Mouse (Mus musculus): Measurements from ENCODE around the gene Gnpat.

Gene Gnpat

DNA sequence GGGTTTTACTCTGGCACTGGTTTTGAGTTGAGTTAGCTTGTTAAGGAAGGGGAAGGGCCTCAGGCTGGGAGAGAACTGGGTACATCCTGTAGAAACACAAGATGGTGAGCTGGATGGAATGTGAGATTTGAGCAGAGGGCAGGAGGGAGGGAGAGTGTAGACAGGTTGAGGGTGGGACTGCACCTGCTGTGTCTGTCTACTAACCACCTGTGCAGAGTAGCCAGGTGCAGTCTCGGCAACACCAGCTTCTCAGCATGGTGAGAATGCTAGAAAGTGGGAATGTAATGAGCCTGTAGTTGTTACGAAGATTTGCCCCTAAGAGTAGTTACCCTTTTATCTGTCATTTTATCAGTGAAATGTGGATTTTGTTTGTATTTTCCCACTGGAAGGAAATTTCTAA, 42.6 kb downstream of the Gnpat start:
- DNase-seq, result no peak

DNA sequence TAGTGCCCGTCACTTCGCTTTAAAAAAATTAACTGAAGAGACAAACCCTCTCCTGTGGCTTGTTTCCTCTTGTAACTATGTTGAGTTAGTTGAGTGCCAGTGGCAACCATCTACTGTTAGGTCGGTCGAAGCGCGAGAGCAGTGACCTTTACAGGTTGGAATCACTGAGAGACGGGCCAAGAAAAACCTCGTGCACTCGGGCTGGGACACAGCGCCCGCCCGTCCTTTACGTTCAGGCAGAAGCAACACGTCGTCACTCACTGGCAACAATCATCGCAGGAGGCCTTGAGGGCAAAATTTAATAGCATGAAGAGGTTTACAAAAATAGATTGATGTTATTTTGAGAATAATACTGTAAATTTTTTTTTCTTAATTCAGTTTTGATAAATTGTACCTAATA, 47.1 kb downstream of the Gnpat start:
- peak in 1 of 2 experiments; percentile 29 for DNase-seq

DNA sequence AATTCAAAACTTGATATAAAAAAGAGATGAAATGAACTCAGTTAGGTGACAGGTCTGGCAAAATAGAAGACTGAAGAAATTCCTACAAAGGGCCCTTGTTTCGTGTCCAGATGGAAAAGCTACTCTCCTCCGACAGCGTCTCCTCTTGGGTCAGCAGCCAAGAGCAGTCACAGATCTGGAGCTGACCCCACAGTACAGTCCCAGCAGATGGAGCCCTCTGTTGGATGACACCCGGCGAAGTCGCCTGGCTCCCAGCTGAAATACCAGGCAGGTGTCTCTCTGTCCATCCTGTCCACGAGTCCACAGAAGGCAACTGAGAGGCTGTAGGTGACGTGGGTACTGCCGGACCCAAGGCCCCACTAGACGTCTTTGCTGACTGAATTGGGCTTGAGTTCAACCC, 47.5 kb downstream of the Gnpat start:
- peak; percentile 83 to 92 for DNase-seq

DNA sequence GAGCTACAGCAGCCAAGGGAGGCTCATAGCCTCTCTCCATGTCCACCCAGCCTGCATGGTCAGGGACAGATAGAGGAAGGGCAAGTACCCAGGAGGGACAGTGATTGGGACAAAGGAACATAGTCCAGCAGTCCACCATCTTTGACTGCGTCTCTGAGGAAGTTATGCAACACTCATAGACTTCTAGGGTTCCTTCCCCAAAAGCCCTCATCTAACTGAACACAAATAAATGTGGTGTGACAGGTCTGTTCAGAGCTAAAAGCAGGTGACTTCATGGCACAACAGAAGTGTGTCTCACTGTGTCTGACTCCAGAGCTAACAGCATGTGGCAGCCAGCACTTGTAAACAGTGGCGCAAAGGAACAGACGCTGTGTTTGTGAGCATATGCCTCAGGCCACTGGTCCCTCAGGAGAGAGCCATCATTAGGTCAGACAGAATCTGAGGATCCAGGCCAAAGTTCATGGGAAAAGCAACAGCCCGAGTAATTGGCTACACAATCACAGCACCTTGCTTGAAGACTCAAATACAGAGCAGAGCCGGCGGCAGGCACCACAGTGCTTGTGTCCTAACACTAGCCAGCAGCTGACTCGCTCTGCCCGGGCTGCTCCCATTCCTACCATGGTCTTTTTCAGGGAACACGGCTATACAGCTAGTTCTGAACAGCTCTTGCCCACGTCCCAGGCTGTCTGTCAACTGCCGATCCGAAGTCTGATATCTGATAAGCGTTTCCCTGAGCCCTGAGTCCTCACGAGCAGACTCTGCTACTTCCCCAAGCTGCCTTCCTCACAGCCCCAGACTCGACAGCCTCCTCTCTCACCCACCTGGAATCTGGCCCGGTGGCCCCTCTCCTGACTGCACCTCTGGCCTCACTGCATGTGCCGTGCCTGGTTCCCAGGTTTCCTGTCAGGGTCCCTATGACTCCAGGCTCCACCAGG, 49.4 kb downstream of the Gnpat start:
- peak in 1 of 2 experiments; percentile 38 for DNase-seq

DNA sequence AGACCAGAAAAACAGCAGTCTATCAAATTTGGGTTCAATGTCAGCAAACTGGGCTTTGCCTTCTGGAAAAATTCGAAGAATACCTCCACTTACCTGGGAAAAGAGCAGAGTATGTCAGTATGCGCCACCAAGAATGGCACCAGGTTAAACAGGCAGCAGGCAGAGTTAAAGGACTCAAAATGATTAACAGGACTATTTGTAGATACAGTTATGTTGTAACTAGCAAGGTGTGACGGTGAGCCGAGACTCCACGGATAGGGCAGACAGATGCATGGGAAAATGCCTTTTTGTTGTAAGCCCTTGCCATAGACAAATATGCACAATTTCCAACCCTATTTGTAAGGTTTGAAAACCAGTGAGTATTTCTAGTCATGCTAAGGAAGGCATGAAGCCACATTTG, 51.2 kb downstream of the Gnpat start:
- DNase-seq, result no peak

DNA sequence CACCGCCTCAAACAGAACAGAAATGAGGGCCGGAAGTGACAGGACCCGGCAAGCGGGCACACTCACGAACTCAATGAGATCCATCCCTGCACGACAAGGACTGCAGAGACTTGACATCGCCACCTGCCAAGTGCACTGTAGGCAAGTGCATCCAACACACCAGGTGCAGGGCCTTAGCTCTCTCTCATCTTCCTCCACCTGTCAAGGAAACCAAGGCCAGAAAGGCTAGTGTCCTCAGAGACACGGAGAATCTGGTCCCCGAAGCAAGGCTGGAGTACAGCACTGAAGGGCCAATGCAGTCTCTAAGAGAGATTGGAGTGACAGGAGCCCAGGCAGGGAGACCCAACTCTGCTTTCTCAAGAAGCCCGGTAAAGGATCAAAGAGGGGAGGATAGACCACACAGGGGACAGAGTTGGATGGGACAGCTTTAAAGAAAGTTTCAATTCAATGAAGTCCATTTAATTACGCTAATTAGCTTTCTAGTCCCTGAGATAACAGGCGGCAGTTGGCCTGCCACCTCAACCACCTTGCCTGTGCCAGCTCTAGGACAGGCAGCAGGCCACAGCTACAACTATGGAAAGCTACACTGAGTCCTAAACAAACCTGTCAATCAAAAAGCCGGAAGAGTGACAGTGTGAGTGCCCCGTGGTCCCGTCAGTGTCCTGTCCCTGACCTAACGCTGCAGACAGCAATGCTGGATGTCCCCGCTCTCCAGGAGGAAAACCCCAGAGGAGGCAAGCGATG, 55.1 kb downstream of the Gnpat start:
- peak; percentile 56 to 65 for DNase-seq

DNA sequence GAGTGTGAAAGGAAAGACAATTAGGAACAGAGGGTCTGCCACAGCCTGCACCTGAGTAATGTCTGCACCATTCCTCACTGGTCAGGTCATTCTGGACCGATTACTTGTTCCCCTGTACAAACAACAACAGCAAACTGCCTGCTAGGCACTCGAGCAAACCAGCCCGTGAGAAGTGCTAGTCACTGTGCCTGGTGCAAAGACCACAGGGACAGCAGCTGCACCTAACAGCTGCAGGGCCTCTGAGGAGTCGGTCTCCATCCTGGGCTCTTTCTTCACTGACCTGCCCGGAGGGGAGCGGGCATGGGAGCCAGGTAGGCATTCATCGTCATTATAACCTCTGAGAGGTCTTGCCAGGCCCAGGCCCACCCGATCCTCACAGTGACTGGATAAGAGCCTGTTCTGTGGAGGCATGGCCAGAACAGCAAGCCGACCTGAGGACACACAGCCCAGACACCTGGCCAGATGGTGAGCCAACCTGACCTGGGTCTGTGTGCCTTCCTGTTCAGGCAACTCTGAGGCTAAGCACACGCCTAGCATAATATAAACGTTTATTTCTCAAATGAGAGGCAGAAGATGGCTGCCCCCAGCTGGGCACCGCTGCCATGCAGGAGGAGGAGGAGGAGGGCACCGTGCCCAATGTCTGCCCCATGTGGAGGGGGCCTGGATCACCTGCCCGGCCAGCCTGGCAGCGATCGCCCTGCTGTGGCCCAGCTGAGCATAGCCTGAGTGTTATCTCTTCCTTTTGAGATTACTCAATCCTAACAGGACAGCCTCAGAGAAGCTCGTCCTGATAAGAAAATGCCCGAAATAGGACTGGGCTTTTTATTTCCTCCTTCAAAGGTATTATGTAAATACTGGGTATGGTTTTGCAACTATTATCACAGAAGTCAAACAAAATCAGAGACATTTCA, 58.8 kb downstream of the Gnpat start:
- DNase-seq, result no peak

DNA sequence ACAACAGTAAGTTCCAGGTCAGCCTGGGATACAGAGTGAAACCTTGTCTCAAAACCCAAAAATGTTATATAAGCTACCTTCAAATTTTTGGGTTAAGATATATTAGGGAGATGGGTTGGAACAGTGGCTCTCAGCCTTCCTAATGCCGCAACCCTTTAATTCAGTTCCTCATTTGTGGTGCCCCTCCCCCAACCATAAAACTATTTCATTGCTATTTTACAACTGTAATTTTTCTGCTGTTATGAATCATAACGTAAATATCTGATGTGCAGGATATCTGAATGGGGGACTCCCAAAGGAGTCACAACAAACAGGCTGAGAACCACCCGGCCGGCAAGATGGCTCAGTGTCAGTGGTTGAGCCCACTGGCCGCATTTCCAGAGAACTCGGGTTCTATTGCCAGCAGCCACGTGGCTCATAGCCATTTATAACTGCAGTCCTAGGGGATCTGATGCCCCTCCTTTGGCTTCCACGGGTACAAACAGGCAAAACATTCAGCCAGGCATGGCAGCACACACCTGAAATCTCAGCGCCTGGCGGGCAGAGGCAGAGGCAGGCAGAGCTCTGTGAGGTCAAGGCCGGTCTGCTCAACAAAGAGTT, 59.8 kb downstream of the Gnpat start:
- DNase-seq, result no peak

DNA sequence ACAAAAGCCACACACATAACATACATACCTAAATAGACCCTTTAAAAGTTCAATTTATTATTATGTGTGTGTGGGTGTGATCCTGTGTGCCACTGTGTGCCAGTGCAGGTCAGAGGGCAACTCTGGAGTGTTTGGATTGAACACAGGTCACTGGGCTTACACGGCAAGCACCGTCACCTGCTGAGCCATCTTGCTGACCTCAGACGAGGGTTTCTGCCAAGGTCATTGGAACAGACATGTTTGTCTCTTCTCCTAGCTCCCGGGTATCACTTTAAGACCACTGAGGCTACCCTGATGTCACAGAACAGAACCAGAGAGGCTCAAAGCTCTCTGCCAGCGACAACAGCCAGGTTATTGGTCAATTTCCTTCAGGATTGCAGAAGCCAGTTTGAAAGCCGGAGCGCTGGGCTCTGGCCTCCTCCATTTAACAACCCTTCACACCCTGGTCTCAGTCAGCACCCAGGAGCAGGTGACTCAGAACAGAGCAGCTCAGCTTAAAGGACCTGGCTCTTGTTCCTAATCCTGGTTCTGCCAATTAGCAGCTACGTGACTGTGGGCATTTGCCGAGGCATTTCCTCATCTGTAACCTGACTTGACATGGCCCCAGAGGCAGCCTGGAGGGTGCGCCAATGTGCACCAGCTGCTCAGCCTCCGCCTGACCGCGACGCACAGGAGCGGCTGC, 61.3 kb downstream of the Gnpat start:
- peak; percentile 22 to 40 for DNase-seq

DNA sequence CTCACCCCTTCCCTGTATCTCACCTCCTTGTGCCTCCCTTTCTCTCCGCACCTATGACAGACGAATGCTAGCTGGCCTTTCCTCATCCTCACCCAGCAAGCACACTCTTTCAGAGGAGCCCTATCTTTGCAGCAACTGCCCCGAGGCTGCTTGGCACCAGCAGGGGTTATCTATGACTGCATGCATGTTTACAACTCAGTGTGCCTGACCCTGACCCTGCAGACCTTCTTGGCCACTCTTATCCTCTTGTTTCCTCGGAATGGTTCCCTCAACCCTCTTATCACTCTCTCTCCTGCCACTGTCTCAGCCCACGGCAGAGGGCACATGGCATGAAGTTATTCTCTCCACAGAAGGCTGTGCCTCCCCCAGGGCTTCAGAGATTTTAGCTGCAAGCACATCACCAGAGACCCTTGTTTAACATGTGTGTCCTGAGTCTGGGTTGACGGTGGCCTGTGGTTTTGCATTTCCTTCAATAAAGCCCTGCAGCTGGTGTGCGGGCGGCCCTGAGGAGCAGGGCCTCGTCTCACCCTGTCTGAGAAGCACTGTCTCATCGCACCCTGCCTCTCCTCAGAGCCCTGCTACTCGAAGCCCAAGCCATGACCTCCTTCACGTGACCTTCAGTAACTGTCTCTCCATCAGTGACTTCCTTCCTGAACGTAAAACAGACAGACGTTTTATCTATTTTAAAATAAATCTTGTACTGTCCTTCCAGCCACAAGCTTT, 62.9 kb downstream of the Gnpat start:
- DNase-seq, result no peak

DNA sequence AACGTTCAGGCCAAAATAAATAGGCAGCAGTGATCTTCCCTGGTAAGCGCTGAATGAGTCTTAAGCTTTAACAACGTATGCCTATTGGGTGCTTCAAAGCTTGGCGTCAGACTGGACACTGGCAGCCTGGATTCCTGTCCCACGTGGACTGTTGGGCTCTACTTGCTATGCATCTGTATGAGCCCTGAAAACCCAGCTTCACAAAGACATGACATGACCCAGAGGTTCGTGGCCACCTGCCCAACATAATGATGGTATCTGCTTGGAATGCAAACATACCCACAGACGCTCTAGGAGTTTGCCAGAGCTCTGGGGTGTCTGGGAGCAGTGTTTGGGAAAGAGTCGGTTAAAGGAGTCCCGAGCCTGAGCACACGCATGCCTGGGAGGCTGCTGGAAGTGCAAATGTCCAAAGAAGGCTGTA, 63.5 kb downstream of the Gnpat start:
- DNase-seq, result no peak

DNA sequence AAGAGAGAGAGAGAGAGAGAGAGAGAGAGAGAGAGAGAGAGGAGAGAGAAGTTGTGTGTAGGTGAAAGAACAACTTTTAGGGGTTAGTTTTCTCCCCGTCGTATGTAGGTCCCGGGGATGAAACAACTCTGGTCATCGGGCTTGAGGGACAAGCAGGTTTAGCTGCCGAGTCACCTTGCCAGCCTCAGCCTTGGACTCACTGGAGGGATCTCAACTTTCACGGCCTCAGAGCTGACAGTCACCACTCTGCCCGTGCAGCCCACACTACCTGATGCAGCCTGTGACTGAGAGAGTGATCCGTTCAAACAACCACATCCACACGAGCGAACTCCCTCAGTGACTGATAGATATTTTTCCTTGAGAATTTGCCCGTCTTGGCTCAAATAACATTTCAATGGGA, 66.2 kb downstream of the Gnpat start:
- DNase-seq, result no peak

DNA sequence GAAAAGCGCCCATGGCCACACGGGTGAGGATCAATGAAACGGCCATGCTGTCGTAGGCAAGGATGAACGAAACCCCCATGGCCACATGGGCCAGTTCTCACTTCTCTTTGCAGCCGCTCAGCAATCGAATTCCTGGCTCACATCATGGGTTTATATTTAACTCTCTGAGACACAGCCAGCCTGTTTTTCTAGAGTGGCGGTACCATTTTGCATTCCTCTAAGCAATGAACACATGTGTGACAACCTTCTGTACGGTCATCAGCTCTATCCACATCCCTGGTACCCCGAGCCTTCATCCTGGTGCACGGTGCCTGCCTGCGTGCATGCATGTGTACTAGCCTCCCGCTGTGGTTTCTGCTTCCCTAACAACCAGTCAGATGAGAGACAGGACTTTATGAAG, 67.3 kb downstream of the Gnpat start:
- DNase-seq, result no peak

DNA sequence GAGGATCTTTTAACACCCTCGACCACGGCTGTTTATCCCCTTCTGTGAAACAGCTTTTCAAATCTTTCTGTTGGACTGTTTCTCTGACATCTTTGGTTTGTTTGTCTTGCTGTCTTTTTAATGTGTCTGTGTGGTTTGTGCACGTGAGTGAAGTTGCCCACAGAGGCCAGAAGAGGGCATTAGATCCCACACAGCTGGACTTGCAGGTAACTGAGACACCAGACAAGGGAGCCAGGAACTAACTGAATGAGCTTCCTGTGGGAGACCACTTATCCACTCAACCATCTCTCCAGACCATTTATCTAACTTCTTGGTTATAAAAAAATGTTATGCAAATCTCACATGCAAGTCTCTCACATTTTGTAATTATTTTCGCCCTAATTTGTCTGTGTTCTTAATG, 67.8 kb downstream of the Gnpat start:
- DNase-seq, result no peak

DNA sequence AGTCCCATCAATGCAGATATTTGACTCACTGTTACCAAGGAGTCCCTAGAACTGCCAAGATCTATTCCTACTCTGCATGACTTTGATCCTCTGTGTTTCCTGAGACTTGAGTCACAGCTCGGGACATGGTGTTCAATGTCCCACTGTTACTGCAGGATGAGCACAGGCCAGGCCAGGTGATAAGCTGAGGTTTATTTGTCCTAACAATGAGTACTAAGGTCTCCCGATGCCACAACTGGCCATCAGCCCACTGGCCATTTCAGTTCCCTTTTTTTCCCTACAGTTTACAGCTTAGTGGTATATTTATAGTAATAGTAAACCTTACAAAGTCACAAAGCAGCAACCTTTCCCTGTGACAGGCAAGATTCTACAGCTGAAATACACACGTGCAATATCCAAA, 69.6 kb downstream of the Gnpat start:
- DNase-seq, result no peak

DNA sequence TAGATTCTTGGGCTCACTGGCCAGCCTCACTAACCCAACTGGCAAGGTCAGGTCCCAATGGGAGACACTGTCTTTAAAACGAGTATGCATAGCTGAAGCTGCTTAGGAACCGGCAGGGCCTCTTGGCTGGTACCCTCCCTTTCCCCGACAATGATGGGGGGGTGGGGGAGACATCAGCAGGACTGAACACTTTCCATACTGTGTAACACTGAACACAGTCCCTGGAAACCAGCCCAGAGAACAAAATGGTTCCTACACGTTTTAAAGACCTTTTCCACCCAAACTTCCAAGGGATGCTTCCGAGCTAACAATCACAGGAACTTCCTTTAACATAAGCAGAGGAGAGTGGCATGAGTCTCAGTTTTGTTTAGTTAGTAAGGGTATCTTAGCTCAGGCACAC, 72.3 kb downstream of the Gnpat start:
- no peak for DNase-seq

DNA sequence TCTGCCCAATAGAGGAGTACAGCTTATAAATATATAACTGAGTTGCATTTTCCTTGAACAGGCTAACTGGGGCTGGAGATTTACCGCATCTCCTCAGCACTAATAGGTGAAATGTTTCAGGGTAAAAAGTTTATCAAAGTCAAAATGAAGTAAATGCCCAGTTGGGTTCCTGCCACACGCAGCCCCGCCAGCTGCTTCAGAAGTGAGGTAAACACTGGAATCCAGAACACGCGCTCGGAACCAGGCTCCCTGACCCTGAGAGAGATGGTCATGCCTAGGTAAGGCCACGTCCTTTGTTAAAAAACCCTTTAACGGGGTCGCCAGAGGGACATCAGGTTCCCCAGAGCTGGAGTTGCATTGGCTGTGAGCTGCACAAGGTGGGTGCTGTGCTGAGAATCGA, 73.9 kb downstream of the Gnpat start:
- no peak for DNase-seq

DNA sequence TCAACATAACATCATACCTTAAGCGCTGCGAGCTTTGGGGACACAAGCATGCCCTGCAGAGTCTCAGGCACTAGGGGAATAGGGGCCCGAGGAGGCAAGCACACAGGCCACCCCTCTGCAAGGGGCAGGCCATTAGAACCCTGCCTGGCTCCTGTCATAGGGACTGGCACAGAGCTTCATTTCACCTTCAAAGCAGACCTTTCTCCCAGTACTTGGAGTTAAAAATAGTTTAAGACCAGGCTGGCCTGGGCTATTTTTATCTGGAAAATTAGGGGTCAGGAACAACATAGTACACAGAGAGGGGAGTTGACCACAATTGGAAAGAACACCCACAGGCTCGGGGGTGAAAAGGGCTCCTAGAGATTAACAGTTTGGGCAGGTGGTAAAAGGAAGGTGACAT, 74.5 kb downstream of the Gnpat start:
- no peak for DNase-seq
